Mouse (Mus musculus) NIH3T3 (cell line): ENCODE measurements around the gene Cacnb1.

ENCODE experiments used
- DNase-seq: peaks from one replicate; pipeline ENCODE4 v3.0.0-alpha.2; 2012; ENCODE audit warnings: low read depth

Cacnb1 gene

DNA sequence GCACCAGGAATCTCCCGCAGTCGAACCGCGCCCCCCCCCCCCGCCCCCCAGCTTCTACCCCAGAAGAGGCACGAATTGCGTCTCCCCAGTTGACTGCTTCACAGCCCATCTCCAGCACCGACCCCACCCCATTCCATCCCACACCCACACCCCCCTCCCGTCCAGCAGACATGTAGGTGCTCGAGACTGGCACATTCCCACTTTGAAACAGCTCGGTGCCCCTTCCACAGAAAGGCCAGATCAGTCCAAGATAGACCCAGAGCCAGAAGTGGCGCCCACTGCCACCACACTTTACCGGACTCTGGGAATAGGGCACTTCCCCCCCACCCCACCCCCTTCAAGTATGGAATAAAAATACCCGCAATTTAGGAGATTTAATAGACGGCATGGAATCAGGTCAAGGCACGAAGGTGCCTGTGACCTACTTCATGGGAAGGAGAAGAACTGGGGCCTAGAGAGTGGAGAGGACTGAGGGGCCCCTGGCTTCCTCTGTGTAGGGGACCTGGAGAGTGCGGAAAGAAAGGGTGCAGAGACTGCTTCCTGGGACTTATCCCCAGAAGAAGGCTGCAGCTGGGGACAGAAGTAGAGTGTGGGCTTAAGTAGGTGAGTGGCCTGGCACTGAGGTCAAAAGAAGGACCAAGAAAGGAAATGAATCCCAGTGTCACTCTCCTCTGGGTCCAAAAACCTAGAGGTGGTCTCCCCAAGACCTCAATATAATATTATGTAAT is 35.9 kb downstream of the Cacnb1 start:
- DNase-seq = no peak

DNA sequence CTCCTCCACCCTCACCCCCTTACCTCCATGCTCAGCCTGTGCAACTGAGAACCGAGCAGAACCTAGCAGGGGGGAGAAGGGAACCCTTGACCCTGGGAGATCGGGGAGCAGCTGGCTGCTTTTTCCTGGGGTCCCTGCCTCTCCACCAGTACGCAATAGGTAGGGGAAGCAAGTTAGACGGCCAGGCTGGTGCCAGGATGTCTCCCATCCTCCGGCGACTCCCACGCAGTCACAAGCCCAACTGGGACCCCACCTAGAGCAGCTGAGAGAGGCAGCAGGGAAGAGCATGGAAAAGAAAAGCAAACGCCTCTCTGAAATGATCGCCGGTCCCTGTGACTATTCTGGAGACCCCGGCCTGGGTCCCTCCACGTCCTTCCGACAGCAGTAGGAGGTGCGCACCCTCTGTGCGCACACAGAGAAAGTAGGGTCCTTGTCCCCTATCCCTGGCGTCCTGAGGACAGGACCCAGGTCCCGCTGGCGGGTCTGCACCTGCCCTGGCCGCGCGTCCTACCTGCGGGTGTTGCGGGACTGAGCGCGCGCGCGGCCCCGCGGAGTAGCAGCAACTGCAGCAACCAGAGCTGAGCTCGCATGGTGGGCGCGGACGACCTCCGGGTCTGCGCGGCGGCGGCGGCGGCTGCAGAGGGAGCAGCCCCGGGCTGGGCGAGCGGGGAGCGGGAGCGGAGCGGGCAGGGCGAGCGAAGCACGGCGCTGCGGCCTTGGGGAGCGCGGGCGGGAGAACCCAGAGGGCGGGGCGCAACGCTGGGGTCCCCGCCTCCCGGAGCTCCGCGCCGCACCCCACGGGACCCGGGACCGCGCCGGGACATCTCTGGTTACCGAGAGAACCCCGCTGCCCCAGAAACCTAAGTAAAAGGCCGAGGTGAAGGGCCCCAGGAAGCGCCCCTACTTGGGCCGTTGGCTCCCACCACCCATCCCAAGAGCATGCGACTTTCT is 36.8 kb downstream of the Cacnb1 start, which contains the start of gene Plxdc1:
Plxdc1 (minus strand) TSS at position 718 of the 951 bp plus-strand sequence.
- no peak for DNase-seq

DNA sequence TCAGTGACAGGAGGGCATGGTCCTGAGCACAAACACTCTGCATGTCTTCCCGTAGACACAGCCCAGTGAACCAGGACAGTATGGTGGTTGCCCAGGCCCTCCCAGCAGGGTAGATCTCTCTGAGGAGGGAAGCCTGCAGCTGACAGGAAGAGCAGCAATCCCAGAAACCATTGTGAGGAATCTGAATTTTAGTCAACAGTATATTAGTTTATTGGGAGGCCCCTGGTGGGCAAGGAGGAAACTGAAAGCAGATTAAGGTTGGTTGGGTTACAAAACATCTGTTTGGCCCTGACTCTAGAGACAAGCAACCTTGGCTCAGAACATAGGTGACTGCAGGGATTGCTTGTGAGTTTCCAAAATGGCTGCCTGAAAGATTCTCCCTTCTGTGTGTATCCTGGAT is 38.9 kb downstream of the Cacnb1 start:
- DNase-seq = peak; percentile 38

DNA sequence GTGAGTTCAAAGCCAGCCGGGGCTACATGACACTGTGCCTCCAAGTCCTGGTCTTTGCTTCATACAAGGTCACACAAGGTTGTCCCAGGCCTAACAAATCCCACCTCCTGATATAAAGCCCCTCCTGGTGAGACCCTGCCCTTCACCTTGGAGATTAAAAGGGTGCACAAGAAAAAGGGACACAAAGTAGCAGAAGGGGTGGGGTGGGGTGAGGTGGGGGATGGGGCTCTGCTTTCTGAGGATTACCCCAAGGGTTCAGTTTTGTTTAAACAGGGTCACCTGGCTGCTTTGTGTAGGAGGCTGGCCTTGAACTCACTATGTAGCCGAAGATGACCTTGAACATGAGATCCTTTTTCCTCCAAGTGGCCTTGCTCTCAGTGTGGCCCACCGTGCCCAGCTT is 39.3 kb downstream of the Cacnb1 start:
- DNase-seq = no peak

DNA sequence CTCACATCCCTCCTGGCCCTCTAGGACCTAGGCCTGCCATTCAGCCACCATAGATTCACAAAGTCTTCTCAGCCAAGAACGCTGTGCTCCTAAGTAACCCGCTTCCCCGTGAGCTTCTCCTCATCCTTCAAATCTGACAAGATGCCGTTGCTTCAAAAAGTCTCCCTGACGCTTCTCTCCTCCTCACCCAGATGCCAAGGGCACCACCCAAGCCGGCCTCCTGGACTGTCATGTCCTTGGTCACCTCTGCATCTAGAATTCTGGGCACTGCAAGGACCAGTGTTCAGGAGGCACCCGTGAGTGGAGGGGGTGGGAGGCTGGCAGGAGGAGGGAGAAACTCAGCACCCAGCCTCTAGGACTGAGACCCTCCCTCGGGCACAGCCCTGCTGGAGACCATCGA is 40.1 kb downstream of the Cacnb1 start:
- DNase-seq = no peak

DNA sequence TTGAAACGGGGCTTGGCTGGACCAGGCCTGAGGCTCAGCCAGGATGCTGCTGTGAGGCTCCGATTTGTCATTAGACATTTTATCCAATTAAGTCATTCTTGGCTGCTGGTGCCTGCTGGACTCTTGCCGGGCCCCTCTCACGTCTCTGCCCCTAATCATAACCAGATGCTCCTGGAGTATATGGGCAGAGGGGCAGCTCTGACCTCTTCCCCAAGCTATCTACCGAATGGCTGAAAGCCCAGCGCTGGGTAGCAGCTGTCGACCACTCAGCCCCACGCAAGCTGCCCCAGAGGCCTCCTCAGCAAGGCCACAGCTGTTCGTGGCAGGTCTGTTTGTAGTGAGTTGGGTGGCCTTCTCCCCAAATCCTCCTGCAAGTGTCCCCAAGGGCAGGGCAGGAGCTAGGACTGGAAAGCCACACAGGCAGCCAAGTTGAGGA is 42.3 kb downstream of the Cacnb1 start:
- DNase-seq = peak; percentile 77

DNA sequence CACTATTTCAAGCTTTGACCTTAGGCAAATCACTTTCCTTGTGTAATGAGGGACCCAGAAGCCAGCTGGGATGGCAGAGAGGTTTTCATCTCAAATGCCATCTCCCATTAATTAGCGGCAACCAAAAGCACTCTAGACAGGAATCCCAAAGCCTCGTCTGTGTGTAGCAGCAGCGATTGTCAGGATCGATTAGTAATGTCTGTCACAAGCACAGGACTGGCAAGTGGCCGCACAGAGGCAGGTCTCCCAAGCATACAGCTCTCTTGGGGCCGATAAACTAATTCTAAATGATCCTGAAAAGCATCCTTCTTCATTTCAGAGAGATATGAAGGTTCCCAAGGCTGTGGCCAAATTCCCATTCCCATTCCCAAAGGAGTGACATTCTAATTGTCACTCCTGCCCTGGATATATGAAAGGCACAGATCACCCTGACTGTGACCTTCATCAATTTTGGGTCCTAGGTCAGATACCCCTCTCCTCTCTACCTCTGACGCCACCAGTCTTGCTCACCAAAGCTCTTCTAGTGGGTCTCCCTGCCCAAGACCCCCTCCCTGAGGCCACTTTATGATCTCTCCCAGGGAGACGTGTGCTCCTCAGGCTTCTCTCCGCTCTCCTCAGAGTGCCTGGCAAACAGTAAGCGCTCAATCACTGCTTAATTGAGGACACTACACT is 42.9 kb downstream of the Cacnb1 start:
- DNase-seq = no peak

DNA sequence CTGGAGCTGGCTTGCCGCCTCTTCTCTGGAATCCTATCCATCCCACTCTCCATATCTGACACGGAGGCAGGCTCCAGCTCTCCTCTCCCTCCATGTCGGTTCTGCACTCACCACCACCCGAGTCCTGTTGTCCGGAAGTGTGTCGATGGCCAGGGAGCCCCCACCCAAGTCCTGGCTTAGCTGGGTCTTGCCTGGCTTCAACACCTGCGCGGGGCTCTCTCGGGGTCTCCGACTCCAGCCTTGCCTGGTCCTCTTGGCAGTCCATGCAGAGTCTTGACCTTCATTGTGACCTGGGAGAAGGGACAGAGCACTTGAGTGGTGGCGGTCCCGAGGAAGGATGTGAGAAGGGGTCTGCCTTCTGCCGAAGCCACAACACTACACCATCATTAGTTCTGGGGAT is 44.4 kb downstream of the Cacnb1 start:
- DNase-seq = no peak

DNA sequence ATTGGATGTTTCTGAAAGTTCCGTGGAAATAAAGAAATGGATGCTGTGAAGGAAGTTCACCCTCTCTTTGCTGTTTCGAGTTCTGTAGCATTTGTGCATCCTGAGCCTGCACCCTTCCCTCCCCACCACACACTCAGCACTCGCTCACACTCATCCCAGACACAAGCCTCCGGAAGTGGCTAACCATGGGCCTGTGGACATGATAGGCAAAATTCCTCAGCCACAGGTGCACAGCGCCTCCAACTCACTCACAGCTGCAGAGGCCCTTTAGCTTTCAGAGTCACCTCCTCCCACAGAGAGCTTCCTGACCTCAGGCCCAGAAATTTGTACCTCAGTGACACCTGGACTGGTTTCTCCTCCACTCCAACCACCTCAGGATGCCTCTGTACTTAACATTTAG is 45.0 kb downstream of the Cacnb1 start:
- no peak for DNase-seq

DNA sequence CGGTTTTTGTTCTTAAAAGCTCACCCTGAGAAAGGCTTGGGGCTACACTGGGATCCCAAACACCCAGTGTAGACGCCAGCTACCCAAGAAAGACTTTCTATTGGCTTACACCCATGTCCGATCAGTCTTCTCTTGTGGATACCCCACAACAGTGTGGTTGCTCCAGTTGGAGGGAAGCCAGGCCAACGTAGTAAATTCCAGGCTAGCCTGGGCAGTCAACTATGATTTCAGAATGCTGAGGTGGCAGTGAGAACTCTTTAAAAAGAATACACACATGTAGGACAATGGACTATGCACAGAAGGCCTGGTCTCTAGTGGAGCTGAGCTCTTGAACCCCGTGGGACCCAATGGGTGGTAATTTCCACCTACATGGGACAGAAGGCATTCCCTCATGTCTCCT is 48.1 kb downstream of the Cacnb1 start:
- no peak for DNase-seq

DNA sequence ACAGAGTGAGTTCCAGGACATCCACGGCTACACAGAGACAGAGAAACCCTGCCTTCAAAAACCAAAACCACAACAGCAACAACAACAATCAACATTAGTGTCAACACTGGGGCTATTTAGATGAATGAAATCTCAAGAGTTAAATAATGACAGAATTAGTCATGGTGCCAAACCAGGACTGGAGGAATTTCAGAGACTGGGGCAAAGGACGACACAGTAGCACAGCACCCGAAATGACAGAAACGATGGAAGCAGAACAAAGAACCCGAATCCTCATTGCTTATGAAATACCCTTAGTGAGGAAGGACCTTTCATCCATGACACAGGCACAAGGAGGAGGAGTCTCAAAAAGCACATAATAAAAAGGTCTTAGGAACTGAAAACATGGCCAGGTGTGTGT is 48.7 kb downstream of the Cacnb1 start:
- no peak for DNase-seq

DNA sequence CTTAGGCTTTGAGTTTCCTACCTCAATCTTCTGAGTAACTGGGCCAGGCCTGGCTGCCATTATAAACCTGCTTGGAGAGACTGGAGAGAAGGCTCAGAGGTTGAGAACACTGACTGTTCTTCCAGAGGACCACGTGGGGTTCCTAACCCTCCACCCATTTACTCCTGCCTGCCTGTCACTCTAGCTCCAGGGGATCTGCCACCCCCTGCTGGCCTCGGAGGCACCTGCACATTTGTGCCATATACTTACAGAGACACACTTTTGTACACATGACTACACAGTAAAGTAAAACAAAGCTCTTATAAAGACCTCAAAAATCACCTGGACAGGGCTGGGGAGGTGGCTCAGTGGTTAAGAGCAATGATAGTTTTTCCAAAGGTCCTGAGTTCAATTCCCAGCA is 50.4 kb downstream of the Cacnb1 start:
- no peak for DNase-seq

DNA sequence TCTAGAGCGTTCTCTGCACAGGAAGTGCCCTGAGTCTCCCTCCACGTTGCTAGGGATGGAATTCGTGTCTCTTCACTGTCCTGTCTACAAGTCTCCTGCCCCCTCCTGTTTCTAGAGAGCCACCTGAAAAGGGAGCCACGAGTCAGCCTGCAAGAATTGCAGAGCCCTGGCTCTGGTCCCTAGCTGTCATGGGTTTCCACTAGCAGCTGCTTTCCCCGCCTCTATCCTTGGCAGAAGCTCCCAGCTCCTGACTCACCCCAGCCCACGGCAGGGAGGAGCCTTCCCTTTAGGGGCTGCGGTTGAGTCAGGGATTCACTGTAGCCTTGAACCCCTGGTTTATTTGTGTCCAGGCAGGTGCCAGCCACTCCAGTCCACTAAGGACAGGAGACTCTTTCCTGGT is 51.6 kb downstream of the Cacnb1 start:
- peak; percentile 96 for DNase-seq

DNA sequence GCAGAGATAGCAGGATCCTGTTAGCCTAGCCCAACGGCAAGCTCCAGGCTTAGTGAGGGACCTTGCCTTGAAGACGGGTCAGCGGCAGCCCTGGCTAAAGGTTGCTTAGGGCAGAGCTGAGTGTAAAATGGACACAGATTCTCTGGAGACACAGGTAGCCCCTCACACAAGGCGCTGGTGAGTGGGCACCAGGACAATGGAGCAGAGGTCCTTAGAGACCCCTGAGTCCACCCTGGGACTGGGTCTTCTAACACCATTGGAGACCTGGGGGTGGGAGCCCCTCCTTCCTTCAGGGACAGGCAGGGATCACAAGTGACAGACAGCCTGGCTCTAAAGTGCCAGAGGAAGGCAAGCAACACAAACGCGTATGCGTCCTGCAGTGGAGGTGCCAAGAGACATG is 52.1 kb downstream of the Cacnb1 start:
- DNase-seq = no peak

DNA sequence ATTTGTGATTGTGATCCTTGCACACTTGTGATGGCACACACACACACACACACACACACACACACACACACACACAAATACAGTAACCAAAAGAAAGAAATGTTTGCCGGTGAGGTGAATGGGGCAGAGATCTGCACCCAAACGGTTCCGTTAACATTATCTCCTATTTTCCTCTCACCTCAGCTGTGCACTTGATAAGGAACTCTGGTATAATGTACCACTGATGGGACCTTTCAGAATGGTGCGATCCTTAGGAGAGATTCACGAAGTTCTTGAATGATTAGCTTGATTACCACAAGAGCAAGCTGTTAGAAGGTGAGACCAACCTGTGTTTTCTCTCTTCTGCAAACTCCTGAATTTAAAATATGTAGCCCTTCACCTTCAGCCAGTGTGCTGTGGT is 54.4 kb downstream of the Cacnb1 start:
- DNase-seq = no peak

DNA sequence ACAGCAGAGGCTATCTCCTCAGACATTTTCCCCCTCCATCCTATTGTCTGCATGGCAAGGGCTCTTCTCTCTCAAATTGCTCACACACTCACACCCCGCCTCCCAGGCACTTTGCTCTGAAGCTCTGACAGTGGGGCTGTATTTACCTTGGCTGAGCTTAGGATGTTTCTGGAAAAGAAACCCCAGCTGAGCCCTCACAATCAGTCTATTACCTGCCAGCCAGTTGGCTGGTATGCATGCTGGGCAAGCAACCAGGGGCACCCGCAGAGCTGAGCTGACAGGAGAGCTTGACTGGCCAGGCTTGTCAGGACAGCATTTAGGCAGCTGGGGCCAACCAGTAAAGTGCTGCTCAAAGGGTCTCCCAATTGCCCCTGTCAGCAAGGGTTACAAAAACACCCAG is 55.7 kb downstream of the Cacnb1 start:
- peak; percentile 56 for DNase-seq

DNA sequence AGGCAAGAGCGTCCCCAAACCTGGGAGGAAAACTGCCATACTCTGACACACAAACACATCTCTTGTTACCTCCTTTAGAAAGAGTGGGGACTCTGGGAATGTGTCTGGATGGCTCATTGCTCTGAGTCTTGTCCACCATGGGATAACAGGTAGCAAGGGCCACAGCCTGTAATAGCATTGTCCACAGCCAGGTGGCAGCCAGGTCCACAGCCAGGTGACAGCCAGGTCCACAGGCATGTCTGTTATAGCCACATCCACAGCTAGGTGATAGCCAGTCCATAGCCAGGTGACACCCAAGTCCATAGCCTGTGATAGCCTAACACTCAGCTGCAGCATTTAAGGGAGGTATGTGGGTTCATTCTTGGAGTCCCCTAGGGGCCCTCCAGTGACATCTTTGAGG is 61.9 kb downstream of the Cacnb1 start:
- no peak for DNase-seq

DNA sequence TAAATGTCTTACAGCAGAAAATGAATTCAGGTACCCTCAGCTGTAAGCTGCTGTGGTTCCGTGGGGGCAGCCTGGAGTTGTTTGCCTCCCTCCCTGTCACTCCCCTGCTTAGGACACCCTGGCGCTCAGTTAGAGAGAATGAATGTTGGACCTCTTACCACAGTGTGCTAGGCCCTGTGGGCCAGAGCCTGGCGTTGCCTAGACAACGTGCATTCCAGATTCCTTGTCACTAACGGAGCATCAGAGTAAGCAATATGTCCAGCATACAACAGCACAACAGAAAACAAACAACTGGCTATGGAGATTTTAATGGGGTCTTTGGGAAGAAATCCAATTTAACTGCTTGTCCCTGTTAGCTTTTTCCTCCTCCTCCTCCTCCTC is 63.5 kb downstream of the Cacnb1 start:
- no peak for DNase-seq

DNA sequence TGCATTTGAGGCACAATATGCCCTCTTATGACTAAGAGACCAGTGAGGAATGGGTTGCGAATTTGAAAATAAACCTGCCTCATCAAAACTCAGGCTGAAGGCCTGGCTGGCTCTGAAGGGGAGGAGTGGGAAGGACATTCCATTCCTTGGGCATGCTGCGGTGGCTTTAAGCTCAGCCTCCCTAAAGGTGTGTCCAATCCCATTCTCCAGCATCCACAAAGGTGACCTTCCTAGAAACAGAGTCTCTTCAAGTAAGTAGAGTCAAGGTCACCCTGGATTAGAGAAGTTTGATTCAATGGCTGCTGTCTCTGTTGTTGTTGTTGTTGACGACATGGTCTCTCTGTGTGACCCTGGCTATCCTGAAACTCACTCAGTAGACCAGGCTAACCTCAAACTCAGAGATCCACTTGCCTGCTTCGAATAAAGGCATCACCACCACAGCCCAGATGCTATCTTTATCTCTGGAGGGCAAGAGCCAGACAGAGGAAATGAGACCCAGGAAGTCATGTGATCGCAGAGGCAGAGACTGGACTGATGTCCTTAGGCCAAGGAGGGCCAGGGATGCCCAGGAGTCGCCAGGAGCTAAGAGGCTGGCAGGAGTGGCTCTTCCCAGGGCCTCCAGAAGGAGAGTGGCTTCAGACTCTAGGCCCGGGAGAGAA is 64.1 kb downstream of the Cacnb1 start:
- no peak for DNase-seq

DNA sequence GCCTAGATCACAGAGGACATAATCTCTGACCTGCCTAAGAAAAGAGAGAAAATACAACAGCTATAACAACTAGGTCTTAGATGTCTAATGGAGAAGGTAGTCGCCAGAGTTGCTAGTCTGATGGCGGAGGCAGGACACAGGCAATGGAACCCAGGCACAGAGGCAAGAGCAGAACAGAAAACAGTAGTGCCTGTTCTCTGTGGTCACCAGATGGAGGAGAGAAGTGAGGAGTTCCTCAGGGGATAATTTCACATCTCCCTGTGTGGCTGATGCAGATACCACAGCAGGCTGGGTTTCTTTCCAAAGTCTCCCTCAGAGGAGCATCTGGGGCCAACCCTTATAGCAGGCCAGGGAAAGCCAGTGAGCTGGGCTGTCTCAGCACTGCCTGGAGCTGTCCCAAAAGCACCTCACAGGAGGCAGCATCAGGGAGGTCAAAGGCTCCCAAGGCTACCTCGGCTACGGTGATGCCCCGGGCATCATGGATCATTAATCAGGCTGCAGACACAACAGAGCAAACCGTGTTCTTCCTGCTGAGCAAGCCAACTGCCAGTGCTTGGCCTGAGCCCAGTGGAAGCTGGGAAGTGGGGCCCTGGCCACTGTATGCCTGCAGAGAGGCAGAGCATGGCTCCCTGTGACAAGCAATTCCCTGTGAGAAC is 65.8 kb downstream of the Cacnb1 start:
- peak; percentile 55 for DNase-seq

DNA sequence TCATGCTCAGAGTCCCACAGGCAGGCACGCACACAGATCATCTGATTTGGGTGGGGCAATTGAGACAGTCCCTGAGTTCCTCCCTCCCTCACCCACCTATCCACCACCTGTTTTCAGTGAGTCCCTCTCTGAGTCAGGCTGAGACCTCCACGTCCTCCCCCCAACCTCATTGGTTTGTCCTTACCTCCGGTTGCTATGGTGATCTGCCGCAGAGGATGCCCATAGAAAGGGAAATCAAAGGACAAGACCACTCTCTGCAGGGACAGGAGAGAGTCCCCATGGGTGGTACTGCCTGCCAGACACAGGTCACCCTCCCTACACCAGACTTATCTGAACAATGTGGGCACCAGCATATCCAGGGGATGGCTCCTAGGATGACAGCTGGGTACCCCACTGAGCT is 66.9 kb downstream of the Cacnb1 start:
- no peak for DNase-seq
